ENCODE assay signal across 8 mouse cellular contexts in genomic region chr16:77236509-77237271, GRCm38 (mm10).
A peak's percentile ranks its signal among the peaks of the same experiment; 100 is the strongest.
DNase-seq lines count a peak whose midpoint lies in the region; ATAC-seq and TF ChIP-seq lines count a peak whose summit lies in the region.

No protein-coding gene starts in this region.

- no peaks in the 10 kb centered on the region for H3K27me3 ChIP-seq in embryonic facial prominence, embryonic 11.5 days (ENCODE audit: control insufficient read depth, insufficient read depth, low read length)
- no peaks in the 10 kb centered on the region for H3K27me3 ChIP-seq in heart, embryonic 16.5 days (ENCODE audit: control insufficient read depth, insufficient read depth, low read length)
- no peaks in the 10 kb centered on the region for H3K27me3 ChIP-seq in lung, postnatal 0 days (replicated peaks; ENCODE audit: insufficient read depth, low read length)

- H3K4me1 ChIP-seq in embryonic facial prominence, embryonic 11.5 days (ENCODE audit: control insufficient read depth, insufficient read depth, low read length) = no peaks in the 10 kb centered on the region
- H3K4me1 ChIP-seq in heart, embryonic 16.5 days (ENCODE audit: control insufficient read depth, insufficient read depth, low read length) = 0 out of 2 replicates have a peak, but pooled peaks cover 2% of the 10 kb centered on the region
- H3K4me1 ChIP-seq in lung, postnatal 0 days (ENCODE audit: insufficient read depth, low read depth, low read length) = no peaks in the 10 kb centered on the region

- no peak for TF ChIP-seq CTCF in lung, postnatal 0 days (IDR thresholded peaks at IDR 0.05)

- 53% methylated on average over 13 of the region's 13 CpGs for WGBS in embryonic facial prominence, embryonic 11.5 days
- 26% methylated on average over 13 of the region's 13 CpGs for WGBS in heart, embryonic 16.5 days
- WGBS in lung, postnatal 0 days = 23% methylated on average over 13 of the region's 13 CpGs

- H3K9me3 ChIP-seq in embryonic facial prominence, embryonic 11.5 days (replicated peaks; ENCODE audit: control insufficient read depth, low read length) = no peaks in the 10 kb centered on the region
- no peaks in the 10 kb centered on the region for H3K9me3 ChIP-seq in heart, embryonic 16.5 days (replicated peaks; ENCODE audit: control insufficient read depth, low read length)
- H3K9me3 ChIP-seq in lung, postnatal 0 days (ENCODE audit: low read length) = no peaks in the 10 kb centered on the region

- TF ChIP-seq EP300 in lung, postnatal 0 days (IDR thresholded peaks at IDR 0.05) = no peak

- peak; percentile 85 for ATAC-seq in embryonic facial prominence, embryonic 11.5 days (replicated peaks; ENCODE audit: insufficient number of reproducible peaks, low FRiP score, low TSS enrichment, low read depth)
- ATAC-seq in heart, embryonic 16.5 days (replicated peaks; ENCODE audit: extremely low read depth, insufficient read depth, low FRiP score) = peak; percentile 49
- peak; percentile 37; the same call in 1 of the 2 replicates for ATAC-seq in lung, postnatal 0 days

- H3K4me3 ChIP-seq in embryonic facial prominence, embryonic 11.5 days (ENCODE audit: low read depth, low read length) = no peak overlapping the region
- H3K4me3 ChIP-seq in heart, embryonic 16.5 days (ENCODE audit: low read length) = peak overlapping the region; percentile 52
- peak overlapping the region; percentile 12; the same call in 1 of the 2 replicates for H3K4me3 ChIP-seq in lung, postnatal 0 days (ENCODE audit: low read depth, low read length)

- no peak overlapping the region for H3K9ac ChIP-seq in embryonic facial prominence, embryonic 11.5 days (replicated peaks; ENCODE audit: low read length)
- H3K9ac ChIP-seq in heart, embryonic 16.5 days (ENCODE audit: low read length) = peak overlapping the region; percentile 53
- no peak overlapping the region for H3K9ac ChIP-seq in lung, postnatal 0 days (replicated peaks; ENCODE audit: low read depth)

- DNase-seq in heart, adult 18-20 months = peak; percentile 14 to 18
- no peak for DNase-seq in heart, adult 9 months (ENCODE audit: low spot score in 2 of 2)
- peak; percentile 43 for DNase-seq in embryonic facial prominence, embryonic 11.5 days (ENCODE audit: low spot score)
- DNase-seq in kidney, postnatal 4 days = peak; percentile 47 to 64
- peak; percentile 44 for DNase-seq in lung, postnatal 0 days (ENCODE audit: low spot score)
- DNase-seq in retina, postnatal 1 day = peak; percentile 79
- no peak for DNase-seq in T-cell, adult 2 months (ENCODE audit: low spot score)

- no peak overlapping the region for H3K27ac ChIP-seq in embryonic facial prominence, embryonic 11.5 days (replicated peaks; ENCODE audit: low read depth, low read length)
- H3K27ac ChIP-seq in heart, embryonic 16.5 days (ENCODE audit: low read length) = no peak overlapping the region
- no peak overlapping the region for H3K27ac ChIP-seq in lung, postnatal 0 days (ENCODE audit: low read length)

- H3K4me2 ChIP-seq in embryonic facial prominence, embryonic 11.5 days (ENCODE audit: low read depth, low read length) = no peak overlapping the region
- peak overlapping the region; percentile 65 for H3K4me2 ChIP-seq in heart, embryonic 16.5 days (ENCODE audit: low read depth, low read length)
- peak overlapping the region; percentile 39 for H3K4me2 ChIP-seq in lung, postnatal 0 days (replicated peaks; ENCODE audit: low read depth, low read length)

- H3K36me3 ChIP-seq in embryonic facial prominence, embryonic 11.5 days (replicated peaks; ENCODE audit: control insufficient read depth, insufficient read depth, low read depth, low read length) = no peaks in the 10 kb centered on the region
- H3K36me3 ChIP-seq in heart, embryonic 16.5 days (ENCODE audit: control insufficient read depth, insufficient read depth) = no peaks in the 10 kb centered on the region
- H3K36me3 ChIP-seq in lung, postnatal 0 days (ENCODE audit: insufficient read depth, low read length) = no peaks in the 10 kb centered on the region

Comparison
In these comparisons a context has a peak if more than half of its experiments do, and no peak if none do; other contexts are left out.
1. DNase-seq: peak in heart, adult 18-20 months (2 of 2), embryonic facial prominence, embryonic 11.5 days (single experiment), kidney, postnatal 4 days (2 of 2), lung, postnatal 0 days (single experiment) and retina, postnatal 1 day (single experiment); none in heart, adult 9 months (0 of 2) and T-cell, adult 2 months (single experiment).
2. Peak in every context shown above with its lines, with median percentiles within 50 percentile points of each other: ATAC-seq.